Mouse (Mus musculus) B cell, adult 2 months (primary cell): Measurements from ENCODE around the gene Sds.

Experiments used
- DNase-seq, 2 experiments: peaks; one replicate each; pipeline ENCODE4 v3.0.0; 2022

Gene Sds

DNA sequence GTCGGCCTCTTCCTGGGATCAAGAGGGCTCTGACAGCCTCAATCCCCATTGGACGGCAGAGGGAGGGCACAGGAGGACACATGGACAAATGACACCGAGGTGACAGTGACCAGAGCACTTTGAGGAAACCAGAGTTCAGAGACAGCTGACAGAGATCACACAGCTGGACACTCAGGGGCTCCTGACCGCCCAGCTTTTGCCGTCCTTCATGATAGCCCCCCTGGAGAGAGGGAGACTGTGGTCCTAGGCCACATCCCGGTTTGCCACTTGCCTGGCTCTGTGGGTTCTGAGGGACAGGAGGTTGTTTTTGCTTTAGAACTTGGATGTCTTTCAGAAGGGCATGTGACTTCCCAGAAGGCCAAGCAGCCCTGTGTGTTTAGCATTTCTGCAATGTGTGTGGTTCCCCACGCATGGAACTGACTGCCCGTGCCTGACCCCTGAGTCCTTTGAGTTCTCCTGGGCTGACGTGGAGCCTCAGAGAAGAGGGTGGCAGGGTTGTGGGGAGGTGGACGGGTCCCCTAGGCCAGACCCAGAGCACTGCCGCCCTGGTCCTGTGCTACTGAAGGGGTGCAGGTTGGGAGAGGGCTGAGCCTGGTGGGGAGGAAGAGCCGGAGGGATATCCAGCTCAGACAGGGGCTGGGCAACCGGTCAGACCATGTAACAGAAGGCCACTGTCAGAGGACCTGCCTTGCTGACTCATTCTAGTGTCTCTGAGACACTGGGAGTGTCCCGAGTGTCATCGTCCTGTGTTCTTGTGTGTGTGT lies 40.1 kb downstream of the Sds start:
- no peak for DNase-seq

DNA sequence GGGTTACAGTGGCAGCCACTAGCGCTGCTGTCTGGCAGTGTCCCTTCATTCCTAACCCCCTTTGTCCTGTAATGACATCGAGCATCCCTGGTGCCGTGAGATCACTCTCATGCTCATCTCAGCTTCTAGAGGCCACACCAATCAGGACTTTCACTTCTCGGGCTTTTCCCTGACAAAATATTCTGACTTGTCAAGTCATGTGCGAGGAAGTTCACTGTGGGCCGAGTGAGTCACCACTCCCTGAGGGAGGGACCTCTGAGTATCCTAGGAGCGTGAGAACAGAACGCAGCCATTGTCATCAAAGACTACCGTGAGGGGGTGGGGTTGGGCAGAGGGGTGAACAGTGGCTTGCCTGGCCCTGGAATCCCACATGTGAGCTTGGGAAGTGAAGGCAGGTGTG lies 41.2 kb downstream of the Sds start:
- DNase-seq: no peak

DNA sequence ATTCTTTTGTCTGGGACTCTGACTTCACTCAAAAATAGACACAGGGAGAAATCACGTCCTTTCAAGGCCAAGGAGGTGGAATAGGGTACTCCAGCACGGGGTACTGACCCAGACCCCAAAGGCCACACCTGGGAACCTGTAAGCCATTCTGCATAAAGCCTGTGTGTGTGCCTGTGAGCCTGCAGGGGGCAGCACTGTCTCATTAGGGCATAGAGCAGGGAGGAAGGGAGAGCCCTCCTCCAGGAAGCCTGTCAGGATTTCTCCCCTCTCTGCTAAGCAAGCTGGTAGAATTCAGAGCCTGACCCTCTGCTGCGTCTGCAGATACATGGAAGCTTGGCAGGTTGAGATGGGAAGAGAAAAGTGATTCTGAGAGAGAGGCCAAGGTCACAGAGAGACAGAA lies 46.3 kb downstream of the Sds start:
- DNase-seq: peak; percentile 62 to 65

DNA sequence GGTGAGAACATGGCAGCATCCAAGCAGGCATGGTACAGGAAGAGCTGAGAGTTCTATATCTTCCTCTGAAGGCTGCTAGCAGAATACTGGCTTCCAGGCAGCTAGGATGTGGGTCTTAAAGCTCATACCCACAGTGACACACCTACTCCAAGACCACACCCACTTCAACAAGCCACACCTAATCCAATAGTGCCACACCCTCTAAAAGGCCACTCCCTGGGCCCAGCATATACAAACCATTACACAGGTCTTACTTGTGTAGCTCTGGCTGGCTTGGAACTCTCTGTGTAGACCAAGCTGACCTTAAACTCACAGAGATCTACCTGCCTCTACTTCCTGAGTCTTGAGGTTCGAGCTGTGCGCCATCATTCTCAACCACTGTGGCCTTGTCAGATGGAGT lies 48.4 kb downstream of the Sds start:
- no peak for DNase-seq

DNA sequence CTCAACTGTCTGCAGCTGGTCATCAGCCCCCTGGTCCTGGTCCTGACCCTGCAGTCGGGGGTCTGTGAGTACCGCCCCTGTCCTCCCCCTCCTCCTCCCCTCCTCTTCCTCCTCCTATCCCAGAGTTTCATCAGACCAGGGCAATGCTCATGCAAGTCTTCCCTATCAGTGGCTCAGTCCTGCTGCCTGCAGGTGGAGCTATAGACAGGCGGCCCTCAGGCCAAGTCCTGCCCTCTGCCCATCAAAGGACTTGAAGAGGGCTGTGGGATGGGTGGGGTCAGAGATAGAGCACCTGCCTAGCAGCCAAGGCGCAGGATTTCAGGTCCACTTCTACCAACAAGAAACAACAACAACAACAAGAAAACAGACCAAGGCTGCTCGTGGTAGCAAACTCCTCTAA lies 49.4 kb downstream of the Sds start:
- no peak for DNase-seq

DNA sequence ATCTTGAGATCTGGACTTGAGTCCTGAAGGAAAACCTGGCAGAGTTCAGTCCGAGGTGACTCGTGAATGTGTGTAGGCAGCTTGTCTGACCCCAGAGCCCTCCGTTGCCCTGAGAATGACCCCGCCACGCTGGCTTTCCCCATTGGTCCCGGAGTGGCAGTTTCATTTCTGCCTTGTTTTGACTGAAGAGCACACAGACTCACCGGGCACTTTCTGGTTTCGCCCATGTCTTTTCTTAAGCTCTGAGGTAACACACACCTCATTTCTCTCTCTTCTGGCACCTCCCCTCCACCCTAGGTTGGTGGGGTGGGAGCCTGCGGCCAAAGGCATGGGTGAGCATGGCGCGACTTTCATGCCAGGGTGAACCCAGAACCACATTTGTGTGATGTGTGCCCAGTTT lies 50.0 kb downstream of the Sds start:
- peak; percentile 52 to 55 for DNase-seq

DNA sequence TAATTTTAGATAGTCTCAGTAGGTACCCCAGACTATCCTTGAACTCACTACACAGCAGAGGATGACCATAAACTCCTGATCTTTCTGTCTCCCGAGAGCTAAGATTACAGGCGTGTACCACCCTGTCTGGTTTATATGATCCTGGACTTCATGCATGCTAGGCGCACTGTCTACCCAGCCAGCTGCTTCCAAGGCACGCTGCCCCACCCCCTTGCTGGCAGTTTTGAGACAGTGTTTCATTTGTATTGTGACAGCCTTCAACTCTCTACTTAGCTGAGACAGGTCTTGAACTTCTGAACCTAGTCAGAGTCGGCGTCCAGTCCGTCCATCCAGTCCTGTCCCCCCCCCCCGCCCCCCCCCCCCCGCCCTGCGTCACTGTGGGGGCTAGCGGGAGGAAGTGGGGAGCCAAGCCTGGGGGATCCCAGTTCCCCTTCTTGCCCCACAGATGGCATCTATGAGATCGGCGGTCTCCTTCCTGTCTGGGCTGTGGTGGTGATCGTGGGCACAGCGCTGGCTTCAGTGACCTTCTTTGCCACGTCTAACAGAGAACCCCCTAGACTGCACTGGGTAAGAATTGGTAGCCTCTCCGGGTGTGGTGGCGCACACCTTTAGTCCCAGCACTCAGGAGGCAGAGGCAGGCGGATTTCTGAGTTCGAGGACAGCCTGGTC lies 51.1 kb downstream of the Sds start:
- DNase-seq: peak; percentile 40 to 52

DNA sequence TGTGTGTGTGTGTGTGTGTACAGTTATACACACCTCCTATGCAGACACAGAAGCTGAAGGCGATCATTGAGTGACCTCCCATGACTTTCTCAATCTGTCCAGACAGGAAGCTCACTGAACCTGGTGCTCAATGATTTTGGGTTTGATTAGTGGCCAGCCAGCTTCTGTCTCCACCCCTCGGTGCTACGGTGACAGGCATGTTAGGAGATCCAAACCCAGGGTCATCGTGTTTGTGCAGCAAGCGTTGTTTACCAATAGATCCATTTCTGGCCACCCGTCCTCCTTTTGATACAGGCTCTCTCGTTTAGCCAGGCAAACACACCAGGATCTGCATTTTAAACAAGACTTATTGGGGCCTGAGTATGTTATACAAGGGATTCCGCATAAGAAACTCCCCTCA lies 55.3 kb downstream of the Sds start:
- DNase-seq: no peak
